Mouse (Mus musculus): ENCODE measurements around the gene Edn3.

Gene Edn3

DNA sequence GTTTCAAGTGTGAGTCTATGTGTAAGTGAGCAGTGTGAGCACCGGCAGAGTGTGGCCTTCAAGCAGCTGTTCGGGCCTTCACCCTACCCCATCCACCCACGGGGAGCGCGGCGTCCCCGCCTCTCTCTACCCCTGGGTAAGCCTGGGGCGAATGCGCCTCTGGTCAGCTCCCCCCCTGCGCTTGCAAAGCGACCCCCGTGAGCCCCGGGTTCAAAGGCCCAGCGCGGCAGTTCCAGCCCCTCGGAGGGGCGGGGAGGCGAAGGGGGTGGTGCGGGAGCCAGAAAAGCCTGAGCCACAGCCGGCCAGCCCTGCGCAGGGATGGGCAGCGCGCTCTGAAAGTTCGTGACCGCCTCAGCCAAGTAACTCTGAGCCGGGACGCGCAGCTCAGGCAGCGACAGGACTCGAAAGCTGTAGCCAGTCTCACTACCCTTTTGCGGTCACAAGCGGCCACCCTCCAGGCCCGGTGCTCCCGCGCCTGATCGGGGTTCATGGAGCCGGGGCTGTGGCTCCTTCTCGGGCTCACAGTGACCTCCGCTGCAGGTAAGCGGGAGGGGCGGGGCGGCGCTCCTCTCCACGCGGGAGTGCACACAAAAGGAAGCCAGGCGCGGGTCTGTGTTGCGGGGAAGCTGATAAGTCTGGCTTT lies at the start of gene Edn3:
Edn3 (plus strand) TSS at position 141 of the 643 bp plus-strand sequence.
- peak; percentile 25 for DNase-seq

DNA sequence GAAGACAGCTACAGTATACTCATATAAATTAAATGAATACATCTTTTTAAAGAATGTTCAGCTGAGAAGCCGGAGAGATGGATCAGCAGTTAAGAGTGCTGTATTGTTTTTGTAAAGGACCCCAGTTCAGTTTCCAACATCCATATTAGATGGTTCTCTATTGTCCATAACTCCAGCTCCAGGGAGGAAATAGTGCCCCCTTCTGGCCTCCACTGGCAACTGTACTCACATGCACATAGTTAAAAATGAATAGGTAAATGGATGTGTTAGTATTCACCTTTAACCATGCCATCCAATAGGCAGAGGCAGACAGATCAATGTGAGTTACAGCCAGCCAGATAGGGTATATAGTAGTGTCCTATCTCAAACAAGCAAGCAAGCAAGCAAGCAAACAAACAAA lies 48.4 kb upstream of the Edn3 start:
- no peak for DNase-seq

- no peak for DNase-seq
These were observed 44.5 kb upstream of the Edn3 start for GRCm38 (mm10) chr2:174715938-174716337.

GRCm38 (mm10) chr2:174717857-174718256 lies 42.6 kb upstream of the Edn3 start:
- no peak for DNase-seq

DNA sequence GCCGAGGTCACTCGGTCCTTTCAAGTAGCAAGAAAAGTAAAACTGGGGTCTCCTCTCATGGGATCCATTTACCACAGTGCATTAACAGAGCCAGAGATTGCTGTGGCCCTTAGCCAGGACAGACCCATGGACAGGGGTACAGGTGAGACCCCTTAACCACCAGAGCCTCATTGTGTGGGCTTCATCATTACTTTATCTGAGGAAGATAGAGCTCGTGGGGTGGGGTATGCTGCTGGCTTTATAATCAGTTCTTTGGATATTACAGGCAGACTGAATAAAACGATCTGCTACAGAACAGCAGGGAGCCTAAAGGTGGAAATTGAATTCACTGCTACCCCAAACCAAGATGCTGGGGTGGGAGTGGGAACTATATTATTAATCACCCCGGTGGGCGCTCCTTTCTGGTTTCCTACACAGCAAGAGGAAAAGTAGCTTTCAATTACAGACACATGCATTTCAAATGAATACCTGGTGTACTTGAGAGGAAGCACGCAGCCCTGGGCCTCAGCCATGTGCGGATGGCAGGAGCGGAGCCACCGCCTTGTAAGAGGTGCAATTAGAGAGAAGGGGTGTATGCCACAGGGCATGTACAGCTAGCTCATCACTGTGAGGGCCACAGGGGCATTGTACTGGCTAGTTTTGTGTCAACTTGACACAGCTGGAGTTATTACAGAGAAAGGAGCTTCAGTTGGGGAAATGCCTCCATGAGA lies 33.1 kb upstream of the Edn3 start:
- DNase-seq, result no peak

GRCm38 (mm10) chr2:174731939-174732338 lies 28.5 kb upstream of the Edn3 start:
- no peak for DNase-seq

DNA sequence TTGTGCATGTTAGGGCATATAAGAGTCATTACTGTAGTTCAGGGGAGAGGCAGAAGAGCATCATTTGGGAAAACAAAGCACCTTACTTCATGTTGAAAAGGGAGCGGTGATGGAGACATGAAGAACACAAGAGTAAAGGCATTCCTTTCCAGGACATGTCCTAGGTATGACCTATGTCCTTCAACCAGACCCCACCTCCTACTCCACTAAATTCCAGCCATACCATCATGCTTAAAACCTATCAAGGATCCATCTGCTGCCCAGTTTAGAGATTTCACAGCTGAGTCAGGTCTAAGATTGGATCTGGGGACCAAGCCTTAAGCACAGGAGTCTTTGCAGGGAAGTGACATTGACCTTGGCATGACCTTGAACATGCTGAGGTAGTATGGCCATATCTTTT lies 25.1 kb upstream of the Edn3 start:
- DNase-seq, result no peak

DNA sequence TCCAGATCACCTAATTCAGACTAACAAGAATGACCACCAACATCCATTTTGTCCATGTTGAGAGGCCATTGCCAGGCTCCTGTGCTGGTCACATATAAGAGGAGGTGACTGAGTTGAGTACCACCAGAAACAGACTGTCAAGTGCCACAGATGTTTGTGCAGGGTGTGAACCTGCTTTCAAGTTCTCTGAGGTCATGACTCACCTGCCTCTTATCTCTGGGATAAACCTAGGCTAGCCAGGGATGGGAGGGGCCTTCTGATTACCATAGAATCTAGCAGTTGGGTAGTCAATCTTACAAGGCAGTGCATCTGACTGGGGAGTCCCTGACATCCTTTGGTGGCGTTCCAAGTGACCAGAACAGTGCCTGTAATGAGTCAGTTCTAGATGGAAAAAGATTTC lies 13.2 kb upstream of the Edn3 start:
- no peak for DNase-seq

DNA sequence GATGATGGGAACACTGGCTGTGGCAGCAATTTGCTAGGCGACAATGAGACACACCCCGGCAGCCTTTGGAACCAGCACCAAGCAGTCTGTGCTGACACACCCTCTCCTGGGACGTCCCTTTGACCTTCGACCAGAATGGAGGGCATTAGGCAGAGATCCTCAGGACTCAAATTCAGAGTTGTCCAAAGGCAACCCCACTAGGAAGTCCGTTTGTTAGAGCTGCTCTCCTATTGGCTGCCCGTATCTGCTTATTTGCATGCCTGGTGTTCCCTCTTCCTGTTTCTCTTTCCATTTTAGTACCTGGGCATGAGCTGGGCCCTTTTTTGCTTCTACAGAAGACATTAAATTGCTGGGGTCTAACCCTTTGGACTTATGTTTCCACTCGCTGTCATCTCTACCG lies 12.0 kb upstream of the Edn3 start:
- DNase-seq, result no peak

DNA sequence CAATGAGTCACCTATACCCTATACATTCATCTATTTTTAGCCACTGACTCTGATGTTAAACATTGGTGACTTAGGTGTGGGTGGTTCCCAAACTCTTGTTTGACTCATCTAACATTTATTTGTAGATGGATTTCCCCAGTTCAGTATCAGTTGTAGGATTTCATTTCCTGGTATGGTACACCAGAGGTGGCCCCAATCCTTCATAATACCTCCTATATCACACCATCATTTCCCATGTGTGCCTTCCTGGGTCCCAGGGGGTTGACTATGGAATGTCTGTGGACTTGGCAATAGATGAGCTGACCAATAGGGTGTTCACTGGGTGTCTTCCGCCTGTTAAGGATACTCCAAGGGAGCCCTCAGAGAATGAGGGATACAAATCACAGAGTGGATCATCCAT lies 7.2 kb upstream of the Edn3 start:
- DNase-seq, result no peak

DNA sequence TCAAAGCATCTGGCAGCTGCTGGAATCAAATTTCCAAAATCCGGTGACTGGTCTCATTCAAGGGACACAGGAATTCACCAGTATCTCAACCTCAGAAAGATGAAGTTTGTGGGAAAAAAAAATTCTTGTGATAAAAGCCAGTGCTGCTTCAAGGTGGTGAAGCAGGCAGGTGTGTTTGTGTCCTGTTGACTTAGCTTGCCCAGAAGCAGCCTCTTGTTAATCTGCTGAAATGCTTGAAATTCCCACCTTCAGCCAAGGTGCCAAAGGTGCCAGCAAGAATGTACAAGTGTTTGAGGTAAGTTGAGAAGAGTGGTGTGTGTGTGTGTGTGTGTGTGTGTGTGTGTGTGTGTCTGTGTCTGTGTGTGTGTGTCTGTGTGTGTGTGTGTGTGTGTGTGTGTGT lies 6.2 kb upstream of the Edn3 start:
- no peak for DNase-seq

DNA sequence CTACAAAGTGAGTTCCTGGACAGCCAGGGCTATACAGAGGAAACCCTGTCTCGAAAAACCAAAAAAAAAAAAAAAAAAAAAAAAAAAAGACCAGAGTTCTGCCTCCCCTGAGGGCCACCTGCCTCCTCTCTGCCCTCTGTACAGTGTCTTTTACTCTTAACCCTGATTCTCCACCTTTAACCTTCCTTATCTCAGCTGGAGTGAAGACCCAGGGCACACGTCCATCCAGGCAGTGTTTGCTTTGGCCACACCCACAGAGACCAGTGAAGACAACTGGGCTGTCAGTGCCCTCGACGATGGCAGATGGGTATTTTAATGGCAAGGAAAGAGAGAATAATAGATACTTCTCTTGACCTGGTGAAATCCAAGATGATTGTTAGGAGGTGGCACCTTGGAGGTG lies 1.2 kb upstream of the Edn3 start:
- DNase-seq, result no peak

DNA sequence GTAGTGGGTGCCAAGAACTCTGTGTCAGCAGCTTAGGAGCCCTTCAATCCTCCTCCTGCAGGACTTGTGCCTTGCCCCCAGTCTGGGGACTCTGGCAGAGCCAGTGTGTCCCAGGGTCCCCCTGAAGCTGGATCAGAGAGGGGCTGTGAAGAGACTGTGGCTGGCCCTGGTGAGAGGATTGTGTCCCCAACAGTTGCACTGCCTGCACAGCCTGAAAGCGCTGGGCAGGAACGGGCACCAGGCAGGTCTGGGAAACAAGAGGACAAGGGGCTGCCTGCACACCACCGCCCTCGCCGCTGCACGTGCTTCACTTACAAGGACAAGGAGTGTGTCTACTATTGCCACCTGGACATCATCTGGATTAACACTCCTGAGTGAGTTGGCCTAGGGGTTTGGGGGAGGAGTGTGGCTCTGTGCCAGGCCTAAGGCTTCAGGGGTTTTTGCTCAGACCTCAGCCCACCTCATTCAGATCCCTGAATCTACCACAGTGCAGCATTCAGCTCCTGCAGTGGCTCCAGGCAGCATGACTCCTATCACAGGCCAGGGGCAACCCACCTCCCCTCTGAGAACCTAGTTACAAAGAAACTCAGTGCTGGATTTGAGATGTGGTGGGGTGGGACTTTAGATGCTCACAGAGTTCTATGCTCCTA lies 1.2 kb downstream of the Edn3 start:
- no peak for DNase-seq

DNA sequence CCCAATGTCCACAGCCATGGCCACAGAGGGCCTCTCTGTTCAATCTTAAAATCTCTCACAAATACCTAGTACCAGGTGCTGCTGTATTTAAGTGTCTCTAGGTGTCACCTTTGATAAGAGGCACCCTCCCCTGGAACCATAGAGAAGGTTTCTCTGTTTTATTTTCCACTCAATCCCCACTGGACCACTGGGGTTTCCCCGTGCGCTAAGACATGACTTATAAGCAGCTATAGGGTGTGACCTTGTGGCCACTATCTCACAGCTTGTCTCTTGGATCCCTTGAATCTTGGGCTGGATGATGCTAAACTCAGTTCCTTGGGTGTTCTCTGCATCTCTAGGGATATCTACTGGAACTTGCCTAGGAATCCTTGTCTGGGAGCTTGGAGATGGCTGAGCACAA lies 1.9 kb downstream of the Edn3 start:
- DNase-seq, result no peak

DNA sequence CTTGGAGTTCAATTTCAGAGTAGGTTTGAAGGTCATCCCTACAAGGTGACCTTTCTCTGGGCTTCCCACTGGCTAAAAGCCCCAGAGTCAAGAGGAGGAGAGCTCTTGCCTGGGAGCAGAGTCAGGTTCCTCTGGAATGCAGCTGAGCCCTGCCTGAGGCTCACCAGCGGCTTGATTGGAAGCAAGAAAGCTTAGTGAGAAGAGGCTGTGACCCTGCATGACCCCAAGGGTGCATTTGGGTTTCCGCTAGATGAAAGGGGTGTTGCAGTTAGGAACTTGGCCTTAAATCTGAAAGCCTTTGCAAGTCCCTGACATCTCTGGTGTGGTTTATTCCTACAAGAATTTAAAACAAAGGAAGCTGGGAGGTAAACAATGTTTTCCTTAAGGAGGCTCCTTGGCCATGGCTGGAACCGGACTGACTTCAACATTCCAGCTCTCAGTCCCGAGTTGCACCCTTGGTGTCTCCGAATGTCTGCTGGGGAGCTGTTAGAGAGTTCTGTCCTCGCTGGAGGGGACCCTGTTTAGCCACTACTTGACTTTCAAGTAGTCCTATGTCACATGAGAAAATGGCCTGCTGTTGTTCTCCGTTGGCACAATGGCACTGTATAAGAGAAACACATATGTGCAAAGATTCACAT lies 8.6 kb downstream of the Edn3 start:
- DNase-seq, result no peak

GRCm38 (mm10) chr2:174774177-174775111 lies 14.0 kb downstream of the Edn3 start:
- DNase-seq, result no peak

DNA sequence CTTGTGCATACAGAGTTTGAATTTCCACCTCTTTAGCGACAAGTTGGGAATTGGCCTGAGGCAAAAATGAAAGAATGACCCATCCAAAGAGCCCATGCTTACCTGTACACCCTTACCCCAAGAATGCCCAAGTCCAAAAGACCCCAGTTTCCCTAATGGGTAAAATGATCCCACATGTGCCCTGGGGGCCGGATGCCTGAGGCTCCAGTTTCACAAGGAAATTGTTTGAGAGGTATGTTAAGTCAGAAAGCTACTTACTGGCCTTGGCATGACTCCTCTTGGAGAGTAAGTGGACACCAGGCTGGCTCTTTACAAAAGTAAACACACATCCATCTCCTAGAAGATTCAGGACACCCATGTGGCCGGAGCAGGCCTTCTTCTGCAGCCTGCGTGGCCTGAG lies 21.6 kb downstream of the Edn3 start:
- DNase-seq, result no peak

DNA sequence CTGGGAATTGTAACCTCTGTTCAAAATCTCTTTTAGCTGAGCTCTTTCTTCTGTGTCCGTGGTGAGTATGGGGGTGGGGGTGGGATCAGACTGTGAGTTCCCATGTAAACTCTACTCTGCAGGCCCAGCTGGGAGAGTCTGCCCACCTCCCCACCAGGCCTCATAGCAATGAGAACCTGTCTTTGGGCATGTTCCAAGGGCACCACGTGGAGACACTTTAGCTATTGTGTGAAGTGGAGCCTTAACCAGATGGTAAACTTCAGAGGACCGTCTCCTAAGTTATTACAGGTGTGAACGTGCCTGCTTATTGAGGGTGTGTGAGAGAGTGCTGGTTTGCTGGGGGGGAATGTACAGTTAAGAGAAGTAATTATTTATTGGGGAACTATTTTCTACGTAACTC lies 22.5 kb downstream of the Edn3 start:
- DNase-seq, result no peak

DNA sequence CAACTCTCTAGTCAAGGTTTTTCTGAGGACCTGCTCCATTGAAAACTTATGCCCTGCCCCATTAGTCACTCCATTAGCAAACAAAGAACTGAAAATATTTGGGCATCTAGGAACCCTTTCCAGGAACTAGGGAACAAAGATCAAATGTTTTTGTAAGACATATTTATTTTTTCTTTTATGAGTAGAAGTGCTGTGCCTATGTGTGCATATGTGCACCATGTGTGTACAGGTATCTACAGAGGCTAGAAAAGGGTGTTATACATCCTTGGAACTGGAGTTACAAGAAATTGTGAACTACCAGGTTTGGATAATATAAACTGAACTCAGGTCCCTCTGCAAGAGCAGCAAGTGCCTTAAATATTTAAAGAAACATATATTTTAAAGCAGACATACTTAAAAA lies 28.4 kb downstream of the Edn3 start:
- DNase-seq, result no peak

- no peak for DNase-seq
These were observed 32.2 kb downstream of the Edn3 start for GRCm38 (mm10) chr2:174792436-174793125.

- DNase-seq, result no peak
These were observed 32.8 kb downstream of the Edn3 start for GRCm38 (mm10) chr2:174793181-174793580.

GRCm38 (mm10) chr2:174796998-174797397 lies 36.6 kb downstream of the Edn3 start:
- DNase-seq, result peak; percentile 14

Data from retina, postnatal 1 day (tissue).